Mouse (Mus musculus) liver, postnatal 0 days (tissue): ENCODE measurements around the gene Mafb.

ENCODE experiments used
- CTCF ChIP-seq: sonication (generic); IDR thresholded peaks from 2 replicates; pipeline ENCODE4 v1.5.1; 2016; ENCODE audit warnings: antibody characterized with exemption, low read depth
- EP300 ChIP-seq: IDR thresholded peaks from 2 replicates; pipeline ENCODE4 v1.6.1; 2016; ENCODE audit warnings: antibody characterized with exemption, low read depth, mild to moderate bottlenecking

DNA sequence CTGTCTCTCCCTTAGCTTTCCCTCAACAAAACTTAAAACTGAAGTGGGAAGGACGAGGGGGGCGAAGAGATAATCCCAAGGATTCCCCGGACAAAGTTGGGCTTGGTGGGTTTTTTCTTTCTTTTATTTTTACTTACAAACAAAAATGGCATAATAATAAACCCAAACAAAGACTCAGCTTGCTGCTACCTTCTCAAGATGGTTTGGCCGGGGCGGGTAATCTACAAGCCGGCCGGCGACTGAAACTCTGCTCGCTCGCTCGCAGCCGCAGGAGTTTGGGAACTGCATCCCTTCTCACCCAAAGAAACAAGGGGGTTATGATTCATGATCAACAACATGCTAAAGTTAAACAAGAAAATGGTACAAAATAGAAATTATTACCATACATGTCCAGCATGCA lies 2.2 kb downstream of the Mafb start:
- TF ChIP-seq EP300 (no peak), CTCF (no peak)
